Mouse (Mus musculus) E14TG2a.4 (cell line): ENCODE results near the gene Esam.

ENCODE experiments used
- CTCF ChIP-seq: conservative IDR thresholded peaks from 2 replicates; pipeline ENCODE4 v1.5.1; 2014; ENCODE audit warnings: low read length
- NANOG ChIP-seq: IDR thresholded peaks from 2 replicates; pipeline ENCODE4 v1.6.1; 2014; ENCODE audit warnings: borderline replicate concordance, low read length, mixed read lengths
- POU5F1 ChIP-seq: IDR thresholded peaks from 2 replicates; pipeline ENCODE4 v1.6.1; 2014; ENCODE audit warnings: low read length, borderline replicate concordance

DNA sequence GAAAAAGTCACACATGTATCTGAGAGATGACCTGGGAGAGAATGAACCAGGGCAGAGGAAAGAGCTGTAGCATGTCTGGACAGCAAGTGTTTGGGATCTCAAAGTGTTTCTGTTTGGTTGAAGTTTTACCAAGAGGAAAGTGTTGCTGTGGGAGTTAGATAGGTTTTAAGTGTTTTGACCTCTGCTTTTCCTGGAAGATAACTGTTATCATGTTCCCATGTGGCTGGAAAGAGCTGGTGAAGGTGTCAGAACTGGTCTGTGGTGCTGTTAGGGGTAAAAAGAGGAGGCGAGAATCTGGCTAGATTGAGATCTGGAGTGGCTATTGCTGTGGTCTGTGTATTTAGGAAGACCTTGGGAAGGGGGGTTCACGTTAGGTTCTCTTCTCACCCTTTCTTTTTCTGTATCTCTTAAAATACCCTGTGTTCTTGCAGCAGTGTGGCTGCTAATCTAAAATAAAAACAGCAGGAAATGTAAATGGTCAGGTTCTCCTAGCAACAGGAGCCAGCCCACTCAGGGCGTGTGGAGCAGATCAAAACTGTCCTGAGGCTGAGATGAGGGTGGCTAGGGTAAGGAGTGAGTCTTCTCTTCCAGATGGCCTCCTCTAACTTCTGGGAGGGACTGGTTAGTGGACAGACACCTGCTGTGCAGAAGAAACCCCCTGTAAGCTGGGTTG, 44.5 kb downstream of the Esam start:
- no peak for TF ChIP-seq CTCF
- no peak for TF ChIP-seq NANOG
- TF ChIP-seq POU5F1: no peak
